Mouse (Mus musculus) cerebellum, adult 2 months (tissue): Measurements from ENCODE around the gene Olfr763.

Source experiments
- CTCF ChIP-seq: fragments of 200-500 bp; IDR thresholded peaks from 2 replicates; pipeline ENCODE4 v1.5.1; 2011; ENCODE audit warnings: low read depth, mild to moderate bottlenecking, control low read depth, low read length, moderate library complexity, borderline replicate concordance; ENCODE audit not compliant: insufficient read depth
- POLR2A ChIP-seq: fragments of 200-500 bp; IDR thresholded peaks from 2 replicates; pipeline ENCODE4 v1.6.1; 2011; ENCODE audit warnings: low read length, control low read depth, borderline replicate concordance; ENCODE audit not compliant: insufficient read depth

GRCm38 (mm10) chr10:128965871-128966270 is 44.7 kb upstream of the Olfr763 start:
- TF ChIP-seq POLR2A (no peak), CTCF (no peak)
